Mouse (Mus musculus) forebrain, embryonic 12.5 days (tissue): Measurements from ENCODE around the gene Hoxd11. TPM values are rescaled to one million over a fixed set of nuclear protein-coding genes. Genes with fewer than 3 reads are reported as not detected.
A peak's percentile ranks its signal among the peaks of the same experiment; 100 is the strongest.

ENCODE experiments used
- ATAC-seq: fragments of 200-750 bp; cut with Nextera tagmentation; 2 replicates; pipeline ENCODE4 v1.8.0; 2017; ENCODE audit warnings: moderate TSS enrichment; ENCODE audit not compliant: low FRiP score
- H3K27ac ChIP-seq: fragments of 300-500 bp; sonication (generic); 2 replicates; pipeline ENCODE4 v1.5.1; 2016; ENCODE audit warnings: mild to moderate bottlenecking
- H3K27me3 ChIP-seq: fragments of 300-500 bp; sonication (generic); 2 replicates; pipeline ENCODE4 v1.6.1; 2016; ENCODE audit warnings: mild to moderate bottlenecking
- H3K36me3 ChIP-seq: fragments of 300-500 bp; sonication (generic); replicated peaks from 2 replicates; pipeline ENCODE4 v1.6.1; 2016; ENCODE audit warnings: mild to moderate bottlenecking
- H3K4me1 ChIP-seq: fragments of 300-500 bp; sonication (generic); 2 replicates; pipeline ENCODE4 v1.6.1; 2016
- H3K4me2 ChIP-seq: fragments of 300-500 bp; sonication (generic); 2 replicates; pipeline ENCODE4 v1.6.1; 2016; ENCODE audit warnings: mild to moderate bottlenecking, moderate library complexity
- H3K4me3 ChIP-seq: fragments of 300-500 bp; sonication (generic); replicated peaks from 2 replicates; pipeline ENCODE4 v1.5.1; 2016; ENCODE audit warnings: mild to moderate bottlenecking
- H3K9ac ChIP-seq: fragments of 300-500 bp; sonication (generic); 2 replicates; pipeline ENCODE4 v1.6.1; 2016; ENCODE audit warnings: mild to moderate bottlenecking
- H3K9me3 ChIP-seq: fragments of 300-500 bp; sonication (generic); 2 replicates; pipeline ENCODE4 v1.6.1; 2016
- WGBS: fragments of 180-500 bp; shearing (Covaris S2); methylation state at CpG from one replicate; pipeline ENCODE4 v1.1.7; 2016; 5-methylcytosine and 5-hydroxymethylcytosine counted together
- polyA plus RNA-seq: library from polyadenylated mRNA; unstranded; fragments of >200 nt; fragmentation: Nextera tagmentation; extraction: Ambion mirVana; gene quantifications from 2 replicates; pipeline ENCODE4 v1.2.1, GENCODE M21; 2016

Gene Hoxd11
- polyA plus RNA-seq, result not detected in 2 replicates

DNA sequence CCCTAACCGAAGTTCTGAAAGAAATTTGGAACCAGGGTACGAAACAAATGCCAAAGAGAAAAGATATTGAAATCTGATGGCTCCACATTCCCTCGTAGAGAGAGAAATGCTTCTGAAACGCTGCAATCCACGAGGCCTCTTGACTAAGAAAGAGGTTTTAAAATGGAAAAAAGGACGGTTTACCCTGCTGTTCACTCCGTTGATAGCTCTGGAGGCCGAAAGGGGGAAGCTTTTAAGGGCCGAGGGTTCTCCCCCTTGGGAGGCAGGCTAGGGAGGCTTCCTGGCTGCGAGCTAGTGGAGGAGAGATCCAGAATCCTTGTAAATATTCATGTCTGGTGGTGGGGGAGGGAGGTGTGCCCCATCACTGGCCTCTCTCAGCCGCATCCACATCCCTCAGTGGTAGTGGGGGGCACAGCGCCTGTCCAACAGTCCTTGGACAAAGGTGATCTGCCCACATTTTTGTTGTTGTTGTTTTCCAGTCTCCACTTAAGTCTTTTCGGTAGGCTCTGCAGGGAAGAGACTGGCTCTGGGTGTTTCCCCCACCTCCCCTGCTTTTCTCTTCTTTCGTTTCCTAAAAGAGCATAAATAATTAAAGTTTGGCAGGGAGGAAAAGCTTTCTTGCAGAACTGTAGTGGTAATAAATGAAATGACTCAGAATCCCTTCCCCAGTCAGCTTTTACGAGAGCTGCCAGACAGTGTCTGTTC lies at the start of gene Hoxd11:
TSS of gene Hoxd11 (plus strand) at position 667 of the 705 bp plus-strand sequence.
- Histone ChIP-seq H3K27me3 (peaks cover 99% of the 10 kb centered on the region), H3K4me1 (peaks cover 13% of the 10 kb centered on the region), H3K4me2 (no peak within 1 kb of the TSS), H3K9ac (no peak within 1 kb of the TSS), H3K4me3 (no peak within 1 kb of the TSS), H3K27ac (no peak within 1 kb of the TSS), H3K36me3 (no peaks in the 10 kb centered on the region), H3K9me3 (no peaks in the 10 kb centered on the region)
- no peak for ATAC-seq
- WGBS, result 2% methylated on average over 15 of the region's 15 CpGs

DNA sequence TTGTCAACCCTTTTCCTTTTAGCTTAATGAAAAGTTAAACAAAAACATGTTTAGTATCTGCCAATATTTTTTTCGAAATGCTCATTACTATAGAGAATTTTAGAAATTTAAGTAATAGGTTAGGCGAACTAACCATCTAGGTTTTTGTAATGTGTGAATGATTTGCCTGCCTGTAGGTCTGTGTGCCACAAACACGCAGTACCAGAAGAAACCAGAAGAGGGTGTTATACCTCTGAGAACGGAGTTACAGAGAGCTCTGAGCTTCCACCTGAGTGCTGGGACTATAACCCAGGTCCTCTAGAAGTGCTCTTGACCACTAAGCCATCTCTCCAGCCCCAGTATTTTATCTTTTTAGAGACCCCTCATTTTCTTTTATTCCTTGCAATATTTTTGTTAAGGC lies 43.9 kb upstream of the Hoxd11 start:
- H3K4me3 ChIP-seq, result no peak overlapping the region
- peaks cover 11% of the 10 kb centered on the region; the same call in 1 of the 2 replicates for H3K27me3 ChIP-seq
- H3K4me2 ChIP-seq, result no peak overlapping the region
- peaks cover 3% of the 10 kb centered on the region; the same call in 1 of the 2 replicates for H3K9me3 ChIP-seq
- WGBS, result 74% methylated on average over 4 of the region's 4 CpGs
- no peaks in the 10 kb centered on the region for H3K4me1 ChIP-seq
- no peak for ATAC-seq
- no peak overlapping the region for H3K9ac ChIP-seq
- H3K27ac ChIP-seq, result no peak overlapping the region
- no peaks in the 10 kb centered on the region for H3K36me3 ChIP-seq

GRCm38 (mm10) chr2:74642431-74642830 lies 36.9 kb upstream of the Hoxd11 start:
- Histone ChIP-seq H3K4me3 (no peak overlapping the region), H3K27ac (no peak overlapping the region), H3K27me3 (peaks cover 58% of the 10 kb centered on the region), H3K4me1 (no peaks in the 10 kb centered on the region), H3K4me2 (no peak overlapping the region), H3K9ac (no peak overlapping the region), H3K36me3 (no peaks in the 10 kb centered on the region), H3K9me3 (no peaks in the 10 kb centered on the region)
- no peak for ATAC-seq
- WGBS, result 80% methylated on average over 5 of the region's 5 CpGs

DNA sequence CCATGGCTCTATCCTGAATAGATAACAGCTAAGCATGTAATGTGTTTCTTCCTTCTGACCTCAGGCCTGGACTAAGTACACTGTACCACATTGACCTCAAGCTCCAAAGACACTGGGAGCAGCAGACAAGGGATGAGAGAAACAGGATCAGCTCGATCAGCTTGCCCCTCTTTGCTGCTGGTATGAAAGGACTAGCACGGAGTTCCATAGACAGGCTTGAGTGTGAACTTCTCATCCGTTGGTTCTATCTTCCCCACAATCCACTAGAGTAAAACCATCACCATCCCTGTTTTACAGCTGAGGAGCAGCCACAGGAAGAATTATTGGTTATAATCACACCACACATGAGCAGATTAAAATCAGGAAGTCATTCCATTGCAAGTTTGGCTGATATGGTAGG lies 33.7 kb upstream of the Hoxd11 start:
- Histone ChIP-seq H3K27ac (no peak overlapping the region), H3K4me3 (no peak overlapping the region), H3K9ac (no peak overlapping the region), H3K9me3 (no peaks in the 10 kb centered on the region), H3K27me3 (peaks cover 79% of the 10 kb centered on the region), H3K4me2 (no peak overlapping the region), H3K4me1 (no peaks in the 10 kb centered on the region), H3K36me3 (no peaks in the 10 kb centered on the region)
- WGBS, result 86% methylated on average over 3 of the region's 3 CpGs
- no peak for ATAC-seq

DNA sequence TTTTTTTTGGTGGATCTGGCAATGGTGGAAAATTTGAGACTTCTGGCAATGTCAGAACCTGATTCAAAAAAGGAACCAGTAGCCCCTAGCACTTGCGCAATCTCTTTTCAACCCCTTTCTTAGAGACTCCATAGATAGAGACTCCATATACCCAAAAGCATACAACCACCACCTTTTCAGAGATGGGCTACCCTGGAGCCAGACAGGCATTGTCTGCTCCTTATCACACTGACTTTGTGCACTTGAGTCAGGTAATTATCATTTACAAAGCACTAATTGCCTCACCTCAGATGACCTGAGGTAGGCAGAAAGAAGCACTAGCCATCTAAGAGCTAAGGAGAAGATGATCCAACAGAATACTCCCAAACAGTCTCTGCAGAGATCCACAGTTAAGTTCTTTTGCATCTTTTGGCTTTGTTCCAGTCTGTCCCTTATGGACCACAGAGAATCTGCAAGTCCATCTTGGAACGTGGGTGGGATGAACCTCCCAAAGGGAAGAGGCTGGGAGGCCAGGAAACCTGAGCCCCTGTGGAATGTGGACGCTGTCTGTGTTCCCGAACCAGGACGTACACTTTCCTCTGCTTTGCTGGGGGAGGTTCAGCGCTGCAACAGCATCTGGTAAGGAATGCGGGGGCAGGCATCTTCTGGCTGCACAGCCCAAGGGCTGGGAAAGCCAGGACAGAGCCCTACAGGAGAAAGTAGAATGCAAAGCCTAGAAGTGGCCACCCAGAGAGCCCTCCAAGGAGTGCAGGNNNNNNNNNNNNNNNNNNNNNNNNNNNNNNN lies 32.1 kb upstream of the Hoxd11 start:
- no peaks in the 10 kb centered on the region for H3K36me3 ChIP-seq
- peaks cover 92% of the 10 kb centered on the region for H3K27me3 ChIP-seq
- no peak overlapping the region for H3K4me3 ChIP-seq
- H3K9me3 ChIP-seq, result no peaks in the 10 kb centered on the region
- WGBS, result 17% methylated on average over 7 of the region's 7 CpGs
- H3K4me1 ChIP-seq, result no peaks in the 10 kb centered on the region
- H3K4me2 ChIP-seq, result no peak overlapping the region
- H3K9ac ChIP-seq, result no peak overlapping the region
- ATAC-seq, result no peak
- H3K27ac ChIP-seq, result no peak overlapping the region

DNA sequence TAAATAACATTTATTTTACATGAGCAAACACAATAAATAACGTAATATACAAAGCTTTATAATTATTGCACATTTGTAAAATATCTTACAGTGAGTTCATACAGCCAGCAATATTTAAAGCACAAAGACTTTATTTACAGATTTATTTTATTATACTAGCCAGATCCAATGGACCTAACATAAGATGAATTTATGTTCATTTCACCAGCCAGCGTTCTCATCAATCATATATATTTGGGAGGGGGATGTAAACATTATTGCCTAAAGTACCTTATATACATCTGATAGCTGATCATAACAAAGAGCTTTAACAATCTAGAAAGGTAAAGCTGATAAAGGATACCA lies 26.4 kb upstream of the Hoxd11 start:
- Histone ChIP-seq H3K36me3 (no peaks in the 10 kb centered on the region), H3K27ac (no peak overlapping the region), H3K4me1 (peaks cover 14% of the 10 kb centered on the region), H3K4me2 (no peak overlapping the region), H3K27me3 (peaks cover 87% of the 10 kb centered on the region), H3K9me3 (0 out of 2 replicates have a peak, but pooled peaks cover 4% of the 10 kb centered on the region), H3K9ac (no peak overlapping the region), H3K4me3 (no peak overlapping the region)
- WGBS, result 39% methylated on average over 2 of the region's 2 CpGs
- no peak for ATAC-seq

DNA sequence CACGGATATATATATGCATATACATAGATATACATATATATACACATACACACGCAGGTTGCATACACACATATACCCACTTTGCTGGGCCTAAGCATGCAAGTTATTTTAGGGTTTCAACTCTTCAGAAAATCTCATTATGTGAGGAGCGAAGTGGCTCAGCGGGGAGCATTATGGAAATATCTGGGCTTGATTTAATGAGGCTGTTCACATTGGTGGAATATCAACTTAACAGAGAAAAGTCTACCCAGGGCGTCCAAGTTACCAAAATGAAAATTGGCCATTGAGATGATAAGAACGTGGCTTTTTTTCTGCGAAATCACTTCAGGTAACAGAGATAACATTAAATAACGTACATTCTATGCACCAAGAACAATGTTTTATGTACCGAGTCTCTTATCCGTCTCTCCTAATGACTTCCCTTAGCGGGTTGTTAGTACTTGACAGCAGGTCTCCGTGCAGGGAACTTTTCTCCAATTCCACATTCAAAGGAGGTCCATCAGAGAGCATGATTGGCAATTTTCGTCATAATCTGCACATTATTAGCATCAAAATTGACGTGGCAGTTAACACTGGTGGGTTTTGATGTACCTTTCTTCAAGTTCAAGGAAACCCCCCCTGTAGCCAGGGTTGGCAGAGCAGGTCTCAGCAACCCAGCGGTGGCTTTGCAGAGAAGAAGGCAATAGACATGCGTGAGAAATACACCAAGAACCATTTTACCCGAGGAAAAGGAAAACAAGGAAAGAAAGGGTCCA lies 25.4 kb upstream of the Hoxd11 start:
- Histone ChIP-seq H3K4me1 (peaks cover 14% of the 10 kb centered on the region), H3K4me2 (no peak overlapping the region), H3K9me3 (0 out of 2 replicates have a peak, but pooled peaks cover 4% of the 10 kb centered on the region), H3K9ac (no peak overlapping the region), H3K27me3 (peaks cover 87% of the 10 kb centered on the region), H3K36me3 (no peaks in the 10 kb centered on the region), H3K27ac (no peak overlapping the region), H3K4me3 (no peak overlapping the region)
- 9% methylated on average over 17 of the region's 17 CpGs for WGBS
- ATAC-seq, result no peak

DNA sequence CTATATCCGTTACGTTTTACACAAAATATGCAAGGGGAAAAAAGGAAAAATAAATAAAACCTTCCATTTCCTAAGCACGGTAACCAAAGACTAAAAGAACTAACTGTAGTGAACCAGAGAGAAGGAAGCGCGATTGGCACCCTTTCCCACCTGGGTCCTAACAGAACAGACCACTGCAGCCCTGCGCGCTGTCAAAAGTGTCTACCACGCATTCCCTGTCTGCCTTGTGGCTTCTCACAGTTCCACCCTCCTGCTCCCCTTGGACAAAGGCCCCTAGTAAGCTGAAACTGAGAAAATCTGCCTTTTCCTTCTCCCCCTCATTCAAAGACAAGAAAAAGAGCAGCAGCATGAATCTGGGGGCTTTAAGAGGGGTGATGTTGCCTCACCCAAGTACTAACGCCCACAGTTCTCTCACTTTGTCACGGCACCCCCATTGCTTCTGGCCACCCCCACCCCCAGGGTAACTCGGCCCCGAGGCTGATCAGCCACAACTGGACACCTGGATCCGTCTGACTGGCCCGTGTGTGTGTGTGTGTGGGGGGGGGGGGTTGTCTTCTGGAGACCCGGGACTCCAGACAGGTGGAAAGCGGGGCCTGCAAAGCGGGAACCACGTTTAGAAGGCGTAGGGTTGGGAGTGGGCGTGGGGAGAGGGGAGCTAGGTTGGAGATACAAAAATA lies 24.5 kb upstream of the Hoxd11 start:
- Histone ChIP-seq H3K4me1 (peaks cover 14% of the 10 kb centered on the region), H3K9me3 (0 out of 2 replicates have a peak, but pooled peaks cover 4% of the 10 kb centered on the region), H3K4me2 (no peak overlapping the region), H3K9ac (no peak overlapping the region), H3K4me3 (peak overlapping the region; percentile 36; the same call in 1 of the 2 replicates), H3K36me3 (no peaks in the 10 kb centered on the region), H3K27ac (no peak overlapping the region), H3K27me3 (peaks cover 87% of the 10 kb centered on the region)
- 5% methylated on average over 20 of the region's 20 CpGs for WGBS
- no peak for ATAC-seq

GRCm38 (mm10) chr2:74655420-74655781 lies 24.0 kb upstream of the Hoxd11 start:
- H3K27ac ChIP-seq, result no peak overlapping the region
- peak overlapping the region; percentile 52 for H3K4me2 ChIP-seq
- H3K27me3 ChIP-seq, result peaks cover 87% of the 10 kb centered on the region
- no peak overlapping the region for H3K9ac ChIP-seq
- peak overlapping the region; percentile 36 for H3K4me3 ChIP-seq
- ATAC-seq, result no peak; the same call in 1 of the 2 replicates
- 0 out of 2 replicates have a peak, but pooled peaks cover 4% of the 10 kb centered on the region for H3K9me3 ChIP-seq
- no peaks in the 10 kb centered on the region for H3K36me3 ChIP-seq
- WGBS, result under 1% methylated on average over 43 of the region's 47 CpGs
- H3K4me1 ChIP-seq, result peaks cover 14% of the 10 kb centered on the region

DNA sequence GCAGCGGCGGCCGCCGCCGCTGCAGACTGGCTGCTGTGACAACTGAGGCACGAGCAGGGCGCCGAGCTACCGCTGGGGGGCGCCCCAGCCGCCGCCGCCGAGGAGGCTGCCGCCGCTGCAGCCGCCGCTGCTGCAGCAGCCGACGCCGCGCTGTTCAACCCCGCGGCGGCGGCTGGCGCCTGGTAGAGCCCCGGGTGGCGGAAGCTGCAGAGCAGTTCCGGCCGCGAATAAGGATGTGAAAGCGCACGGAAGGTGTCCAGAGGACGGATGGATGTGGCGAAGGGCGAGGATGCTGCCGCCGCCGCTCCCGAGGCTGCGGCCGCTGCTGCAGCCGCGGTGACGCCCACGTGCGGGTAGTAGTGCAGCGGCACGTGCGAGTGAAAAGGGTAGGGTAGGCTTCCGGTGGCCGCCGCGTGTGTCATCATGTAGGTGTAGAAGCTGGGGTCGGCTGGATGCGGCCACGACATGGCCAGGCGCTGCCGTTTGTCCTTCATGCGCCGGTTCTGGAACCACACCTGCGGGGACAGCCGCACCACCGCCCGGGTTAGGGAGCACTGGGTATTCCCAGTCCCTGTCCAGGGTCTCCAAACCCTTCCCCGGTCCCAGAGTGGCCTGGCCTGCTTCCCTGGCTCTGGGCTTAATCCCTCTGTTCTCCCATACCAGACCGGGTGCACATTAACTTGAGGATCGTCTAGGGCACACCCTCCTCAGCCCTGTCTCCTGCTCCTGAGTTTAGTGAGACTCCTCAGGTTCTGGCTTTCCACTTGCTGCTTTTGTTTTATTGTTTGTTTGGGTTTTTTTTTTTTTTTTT lies 23.3 kb upstream of the Hoxd11 start:
- Histone ChIP-seq H3K4me1 (peaks cover 14% of the 10 kb centered on the region), H3K27ac (no peak overlapping the region), H3K4me2 (peak overlapping the region; percentile 52), H3K9ac (0 out of 2 replicates have a peak overlapping the region, but pooled peaks have one; percentile 17), H3K27me3 (peaks cover 87% of the 10 kb centered on the region), H3K9me3 (0 out of 2 replicates have a peak, but pooled peaks cover 4% of the 10 kb centered on the region), H3K36me3 (no peaks in the 10 kb centered on the region), H3K4me3 (peak overlapping the region; percentile 36)
- peak; percentile 51; the same call in 1 of the 2 replicates for ATAC-seq
- WGBS, result under 1% methylated on average over 68 of the region's 69 CpGs

- 0 out of 2 replicates have a peak, but pooled peaks cover 4% of the 10 kb centered on the region for H3K9me3 ChIP-seq
- no peaks in the 10 kb centered on the region for H3K36me3 ChIP-seq
- no peak for ATAC-seq
- 2% methylated on average over 4 of the region's 4 CpGs for WGBS
- no peak overlapping the region for H3K4me2 ChIP-seq
- H3K4me1 ChIP-seq, result peaks cover 15% of the 10 kb centered on the region
- H3K9ac ChIP-seq, result no peak overlapping the region
- H3K4me3 ChIP-seq, result no peak overlapping the region
- no peak overlapping the region for H3K27ac ChIP-seq
- H3K27me3 ChIP-seq, result peaks cover 89% of the 10 kb centered on the region
Measured at GRCm38 (mm10) chr2:74656632-74657021, 22.7 kb upstream of the Hoxd11 start.
